Mouse (Mus musculus): ENCODE measurements around the gene Cfap45. TPM values are rescaled to one million over a fixed set of nuclear protein-coding genes. Genes with fewer than 3 reads are reported as not detected.
A peak's percentile ranks its signal among the peaks of the same experiment; 100 is the strongest.

Gene Cfap45
- total RNA-seq, 2 experiments from 2014 or later: 0.40 to 0.45 TPM

DNA sequence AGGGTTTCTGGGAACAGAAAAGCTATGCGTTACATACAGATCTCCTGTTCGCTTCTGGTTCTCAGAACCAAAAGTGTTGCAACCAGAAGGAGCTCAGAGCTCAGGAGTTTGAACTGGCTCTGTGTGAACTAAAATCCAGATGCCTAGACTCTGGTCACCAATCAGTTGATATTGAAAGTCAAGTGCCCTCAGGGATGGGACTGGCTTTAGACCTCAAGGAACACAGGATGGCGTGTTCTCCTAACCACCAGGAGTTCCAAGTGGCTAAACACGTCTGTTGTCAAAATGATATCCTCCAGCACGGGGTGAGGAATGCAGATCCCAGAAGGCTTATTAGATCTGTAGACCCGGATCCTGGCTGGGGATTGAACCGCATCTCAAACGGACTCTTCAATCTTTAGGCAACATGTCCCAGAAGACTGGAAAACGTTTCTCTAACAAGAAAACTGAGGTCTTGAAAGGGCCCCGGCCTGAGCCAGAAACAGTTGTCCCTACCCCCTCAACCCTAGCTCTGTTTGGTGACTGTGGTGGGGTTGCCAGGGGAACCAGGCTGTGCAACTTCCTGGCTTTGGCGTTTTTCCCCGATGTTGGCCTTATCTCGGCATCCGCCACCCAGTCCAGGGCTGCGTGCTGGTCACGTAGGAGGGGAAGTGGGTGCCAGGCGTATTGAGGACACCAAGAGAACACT is 6.9 kb upstream of the Cfap45 start:
- intact Hi-C loops (cut with DNase I; ENCODE audit: low total_unique reads): no loop called here
- peak; percentile 59 for DNase-seq

DNA sequence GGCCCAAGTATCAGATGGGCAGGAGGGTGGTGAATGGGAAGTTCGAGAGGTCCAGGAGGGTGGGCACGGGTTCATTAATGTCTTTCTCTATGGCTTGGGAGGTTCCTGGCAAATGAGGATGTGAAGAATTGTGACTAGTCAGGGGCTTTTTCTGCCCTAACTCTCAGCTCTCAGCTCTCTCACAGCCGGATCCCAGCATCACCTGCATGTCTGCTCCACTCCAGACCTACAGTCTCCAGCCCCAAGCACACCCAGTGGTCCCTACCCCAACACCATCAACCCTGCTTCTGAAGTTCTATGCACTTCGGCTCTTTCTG is 6.4 kb upstream of the Cfap45 start:
- DNase-seq: no peak
- intact Hi-C loops (cut with DNase I; ENCODE audit: low total_unique reads): no loop called here

DNA sequence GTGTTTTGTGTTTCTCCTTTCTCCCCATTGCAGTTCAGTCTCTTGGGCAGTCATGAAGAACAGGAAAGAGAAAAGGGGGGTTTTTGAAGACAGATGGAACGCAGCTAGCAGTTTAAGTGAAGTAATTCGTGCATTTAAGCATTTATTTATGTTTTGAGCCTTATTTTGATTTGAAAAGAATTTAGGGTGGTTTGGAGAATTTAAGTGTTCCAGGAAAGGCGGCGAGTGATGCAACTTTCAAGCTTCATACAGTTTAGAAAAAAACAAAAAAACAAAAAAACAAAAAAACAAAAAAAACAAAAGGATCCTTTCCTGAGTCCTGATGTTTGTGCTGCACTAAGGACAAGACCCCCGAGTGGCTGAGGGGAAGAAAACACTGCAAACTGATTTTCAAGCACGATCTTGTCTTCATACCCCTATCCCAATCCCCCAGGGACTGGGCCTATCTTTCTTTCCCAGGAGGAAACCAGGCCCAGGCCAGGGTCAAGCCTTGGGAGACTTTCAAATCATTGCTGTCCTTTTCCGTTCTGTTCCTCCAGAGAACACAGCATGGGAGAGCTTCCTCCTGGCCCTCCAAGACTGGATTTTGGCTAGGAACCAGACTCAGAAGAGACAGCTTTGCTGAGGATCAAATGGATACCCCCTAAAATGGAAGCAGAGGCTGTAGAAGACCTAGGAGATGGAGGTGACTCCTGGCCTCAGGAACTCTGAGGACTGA is 5.9 kb upstream of the Cfap45 start:
- no peak for DNase-seq
- intact Hi-C loops (cut with DNase I; ENCODE audit: low total_unique reads): no loop called here

DNA sequence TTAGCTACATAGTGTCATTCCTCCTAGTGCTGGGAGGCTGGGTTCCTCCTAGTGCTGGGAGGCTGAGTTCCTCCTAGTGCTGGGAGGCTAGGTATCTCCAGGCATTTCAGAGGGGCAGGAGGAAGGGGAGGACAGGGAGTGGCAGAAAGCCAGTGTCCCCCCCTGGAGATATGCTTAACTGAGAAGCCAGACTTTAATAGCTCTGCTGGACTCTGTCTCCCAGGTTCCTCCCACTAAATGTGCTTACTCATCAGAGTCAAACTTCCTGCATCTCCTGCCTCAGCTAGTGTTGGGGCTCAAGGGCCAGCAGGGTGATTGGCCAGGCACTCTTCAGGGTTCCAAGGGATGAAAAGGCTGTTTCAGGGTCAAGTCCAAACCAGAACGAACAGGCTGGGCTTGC is 5.2 kb upstream of the Cfap45 start:
- no peak for DNase-seq
- intact Hi-C loops (cut with DNase I; ENCODE audit: low total_unique reads): no loop called here

DNA sequence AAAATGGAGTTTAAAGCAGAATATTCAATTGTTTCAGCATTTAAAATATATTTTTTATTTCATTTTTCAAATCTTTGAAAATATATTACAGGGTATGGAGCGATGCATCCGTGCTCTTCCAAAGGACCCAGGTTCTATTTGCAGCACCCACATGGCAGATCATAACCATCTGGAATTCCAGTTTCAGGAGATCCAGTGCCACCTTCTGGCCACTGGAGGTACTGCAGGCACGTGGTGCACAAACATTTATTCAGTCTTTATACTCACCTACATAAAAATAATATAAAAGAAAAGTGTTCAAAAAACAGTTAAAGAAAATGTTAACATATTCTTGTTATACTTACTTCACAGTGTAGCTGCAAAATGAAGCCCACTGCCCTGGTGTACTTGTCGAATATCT is 2.6 kb upstream of the Cfap45 start:
- intact Hi-C loops (cut with DNase I; ENCODE audit: low total_unique reads): no loop called here
- no peak for DNase-seq

DNA sequence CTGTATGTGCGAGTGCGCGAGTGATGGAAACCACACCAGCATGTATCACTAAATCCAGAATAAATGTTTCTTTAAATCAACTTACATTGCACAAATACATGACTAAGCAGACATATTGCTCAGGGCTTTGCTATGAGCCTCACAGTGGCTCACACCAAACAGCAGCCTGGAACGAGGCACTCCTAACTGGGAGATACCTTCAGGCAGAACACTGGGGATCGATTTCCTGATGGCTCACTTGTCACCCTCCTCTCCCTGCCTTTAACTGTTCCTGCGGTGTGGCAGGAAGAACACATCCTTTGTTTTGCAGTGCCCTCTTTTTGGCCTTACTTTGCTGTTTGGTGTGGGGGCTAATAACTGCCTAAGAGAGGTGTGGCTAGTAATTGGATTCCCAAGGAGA is 957 bp upstream of the Cfap45 start:
- intact Hi-C loops (cut with DNase I; ENCODE audit: low total_unique reads): no loop called here
- DNase-seq: no peak

DNA sequence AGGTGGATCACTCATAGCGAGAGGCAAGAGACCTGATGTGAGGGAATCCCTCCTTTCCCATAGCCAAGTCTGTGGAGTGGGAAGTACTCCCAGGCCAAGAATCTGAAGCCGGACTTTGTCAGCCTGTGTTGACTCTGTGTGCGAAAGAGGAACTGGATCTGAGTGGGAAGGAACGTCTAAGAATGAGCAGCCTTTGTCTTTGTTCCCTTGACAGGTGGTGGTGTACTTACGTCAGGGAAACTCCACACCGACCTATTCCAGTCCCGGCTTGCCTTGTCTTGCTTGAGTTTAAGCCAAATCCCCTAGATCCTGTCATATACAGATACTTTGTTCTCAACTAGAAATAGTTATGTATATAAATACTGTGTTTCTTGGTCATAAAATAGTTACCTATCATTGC is 1.9 kb downstream of the Cfap45 start:
- DNase-seq: no peak
- intact Hi-C loops (cut with DNase I; ENCODE audit: low total_unique reads): no loop called here

DNA sequence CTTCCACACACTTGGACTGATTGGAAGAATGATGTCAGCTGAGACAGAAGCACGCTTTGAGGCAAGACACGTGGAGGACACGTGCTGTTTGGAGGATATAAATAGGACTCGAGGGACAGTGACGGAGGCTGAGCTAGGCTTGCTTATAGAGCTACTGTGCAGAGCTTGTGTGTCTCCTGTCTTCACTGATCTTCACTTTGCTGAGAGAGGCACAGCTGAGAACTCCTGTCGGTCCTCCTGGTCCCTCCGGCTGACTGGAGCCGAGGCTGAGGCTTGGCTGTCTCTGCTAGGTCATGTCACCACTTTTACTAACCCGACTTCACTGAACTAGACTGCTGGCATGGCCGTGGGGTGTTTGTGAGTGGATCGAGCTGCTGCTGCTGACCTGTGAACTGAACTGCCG is 3.1 kb downstream of the Cfap45 start:
- DNase-seq: no peak

DNA sequence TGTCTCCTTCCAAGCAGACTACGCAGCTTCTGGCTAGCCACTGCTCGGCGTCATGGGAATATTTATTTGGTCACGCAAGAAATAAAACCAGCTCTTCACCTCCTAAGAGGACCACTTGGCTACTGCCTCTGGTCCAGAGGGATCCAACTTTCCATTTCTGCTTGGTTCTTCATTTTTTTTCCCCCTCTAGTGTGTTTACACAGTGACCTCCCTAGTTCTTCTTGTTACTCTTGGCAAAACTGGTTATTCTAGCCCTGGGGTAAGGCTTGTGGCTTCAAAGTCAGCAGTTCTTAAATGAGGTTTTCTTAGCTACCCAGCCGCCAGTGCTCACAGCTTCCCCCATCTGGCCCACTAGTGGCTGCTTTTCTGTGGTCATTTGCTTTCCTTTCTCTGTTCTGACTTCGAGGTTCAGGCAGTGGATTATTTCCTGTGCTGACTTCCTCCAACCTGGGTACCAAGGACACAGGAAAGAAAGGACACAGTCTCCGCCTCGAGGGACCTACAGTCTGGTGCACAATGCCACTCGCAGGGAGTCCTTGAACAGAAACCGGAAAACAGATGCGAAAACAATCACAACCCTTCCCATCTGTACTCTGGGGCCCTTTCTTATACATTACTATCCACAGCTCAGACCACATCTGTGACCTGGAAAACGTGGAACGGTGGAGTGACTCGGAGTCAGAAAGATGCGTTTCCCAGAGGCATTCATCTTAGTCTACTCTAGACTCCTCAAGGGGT is 4.6 kb downstream of the Cfap45 start:
- no peak for DNase-seq
- intact Hi-C loops (cut with DNase I; ENCODE audit: low total_unique reads): no loop called here

More for the DNA sequence above, 3.1 kb downstream of the Cfap45 start:
- intact Hi-C loops (cut with DNase I; ENCODE audit: low total_unique reads): no loop called here

DNA sequence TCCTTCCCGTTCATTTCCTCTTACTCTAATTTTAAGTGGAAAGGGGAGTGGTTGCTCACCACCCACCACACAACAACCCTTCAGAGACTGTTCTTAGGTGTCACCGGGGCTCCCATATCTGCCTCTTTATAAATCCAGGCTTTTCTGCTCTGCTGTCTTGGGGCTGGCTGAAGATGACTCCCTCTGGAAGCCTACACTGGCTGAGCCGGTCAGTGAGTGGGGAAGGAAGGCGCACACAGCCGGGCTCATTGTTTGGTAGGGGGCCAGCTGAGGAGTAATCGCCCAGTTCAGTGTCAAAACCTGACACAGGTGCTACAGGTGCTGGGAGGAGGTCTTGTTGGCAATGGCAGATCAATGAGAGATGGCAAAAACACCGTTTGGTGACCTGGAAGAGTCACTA is 5.4 kb downstream of the Cfap45 start:
- intact Hi-C loops (cut with DNase I; ENCODE audit: low total_unique reads): no loop called here
- DNase-seq: no peak

DNA sequence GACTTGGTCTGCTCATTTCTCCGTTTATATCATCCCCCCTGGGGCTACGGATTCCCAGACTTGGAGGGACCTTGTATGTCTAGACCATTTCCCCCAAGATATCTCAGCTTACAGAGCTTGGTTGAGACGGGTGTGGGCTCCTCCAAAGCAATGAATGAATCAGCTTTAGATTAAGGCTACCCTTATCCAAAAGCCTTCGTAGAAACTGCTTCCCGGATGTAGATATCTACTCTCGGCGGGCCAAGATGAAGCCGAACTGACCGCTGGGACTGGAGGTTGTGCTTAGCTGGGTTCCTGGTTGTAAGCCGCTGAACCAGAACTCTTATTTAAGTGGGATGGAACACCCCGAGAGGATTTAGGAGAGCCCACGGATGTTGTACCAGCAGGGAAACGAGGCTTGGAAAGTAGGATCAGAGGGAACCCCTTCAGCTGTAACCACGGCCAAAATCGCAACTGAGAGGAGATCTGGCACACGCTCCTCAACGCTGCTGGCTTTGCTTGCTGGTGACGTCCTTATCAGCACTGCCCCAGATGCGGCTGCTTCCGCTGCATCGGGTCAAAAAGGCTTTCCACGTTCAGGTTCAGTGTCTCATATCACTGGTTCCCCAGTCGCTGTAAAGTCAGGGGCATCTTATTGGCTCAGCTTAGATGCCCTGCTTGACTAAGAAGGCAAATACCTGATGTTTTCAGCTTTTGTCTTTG is 5.9 kb downstream of the Cfap45 start:
- DNase-seq: no peak
- intact Hi-C loops (cut with DNase I; ENCODE audit: low total_unique reads): no loop called here

DNA sequence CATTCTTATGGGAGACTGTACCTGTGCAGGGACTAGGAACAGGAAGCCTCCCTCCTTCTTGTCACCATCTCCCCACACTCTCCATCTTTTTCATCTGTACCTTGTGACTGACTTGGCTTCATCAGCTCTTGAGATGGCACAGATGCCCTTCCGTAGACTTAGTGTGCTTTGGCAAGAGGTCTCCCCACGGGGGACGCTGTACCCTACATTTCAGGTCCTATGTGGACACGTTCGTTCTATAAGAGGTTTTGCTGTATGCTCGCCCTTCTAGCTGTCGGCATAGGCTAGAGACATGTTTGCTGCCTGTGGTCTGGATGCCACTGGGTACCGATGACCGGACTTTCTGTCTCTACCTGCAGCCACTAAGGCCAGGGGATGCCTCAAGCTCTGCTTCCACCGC is 6.8 kb downstream of the Cfap45 start:
- DNase-seq: no peak
- intact Hi-C loops (cut with DNase I; ENCODE audit: low total_unique reads): no loop called here

DNA sequence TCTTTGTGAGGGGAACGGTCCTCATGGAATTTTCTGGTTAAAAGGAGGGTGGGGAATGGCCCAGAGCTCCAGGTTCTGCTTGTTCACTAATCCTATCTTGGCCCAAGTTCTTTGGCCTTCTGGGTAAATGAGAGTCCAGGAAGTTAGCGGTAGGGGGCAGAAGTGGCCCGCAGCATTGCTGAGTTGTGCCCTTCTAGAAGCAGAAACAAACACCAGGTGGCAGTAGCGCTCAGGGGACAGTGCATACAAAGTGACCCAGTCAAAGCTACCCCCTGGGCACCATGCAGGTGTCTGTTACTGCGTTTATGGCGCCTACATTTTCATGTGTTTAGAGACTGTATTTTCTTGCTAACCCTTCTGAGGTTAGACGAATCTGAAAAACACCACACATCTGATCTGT is 8.1 kb downstream of the Cfap45 start:
- intact Hi-C loops (cut with DNase I; ENCODE audit: low total_unique reads): no loop called here
- peak; percentile 87 for DNase-seq

DNA sequence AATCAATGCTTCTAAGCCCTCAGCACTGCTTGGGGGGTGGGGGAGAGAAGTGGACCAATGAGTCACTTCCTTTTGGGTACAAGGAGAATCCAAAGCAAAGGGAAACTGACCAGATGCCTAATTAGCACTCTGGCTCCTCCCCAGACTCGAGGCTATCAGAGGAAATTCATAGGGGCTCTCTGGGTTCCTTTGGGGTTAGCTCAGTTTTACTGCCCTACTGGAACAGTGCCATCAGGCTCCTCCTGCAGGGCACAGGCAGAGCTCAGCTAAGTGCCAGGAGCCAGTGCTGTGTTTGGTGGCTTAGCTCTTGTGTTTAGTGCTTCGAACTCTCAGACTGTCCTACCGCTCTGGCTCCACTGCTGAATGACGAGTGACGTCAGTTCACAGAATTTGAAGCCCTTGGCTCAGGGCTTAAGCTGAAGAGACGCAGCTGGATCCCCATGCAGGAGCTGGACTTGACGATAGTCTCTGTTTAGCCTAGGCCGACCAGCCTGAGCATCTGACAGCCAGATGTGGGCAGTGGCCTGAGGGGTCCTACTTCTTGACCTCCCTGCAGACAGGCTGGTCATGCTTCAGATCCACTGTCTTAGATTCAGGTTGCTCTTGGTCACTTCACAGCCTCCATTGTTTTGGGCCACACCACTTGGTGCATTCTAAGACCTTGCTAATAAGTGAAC is 10.1 kb downstream of the Cfap45 start:
- intact Hi-C loops (cut with DNase I; ENCODE audit: low total_unique reads): loop anchor here (5.0 kb wide), 1 partner anchor 87 kb away; no protein-coding TSS in a partner anchor
- DNase-seq: no peak

DNA sequence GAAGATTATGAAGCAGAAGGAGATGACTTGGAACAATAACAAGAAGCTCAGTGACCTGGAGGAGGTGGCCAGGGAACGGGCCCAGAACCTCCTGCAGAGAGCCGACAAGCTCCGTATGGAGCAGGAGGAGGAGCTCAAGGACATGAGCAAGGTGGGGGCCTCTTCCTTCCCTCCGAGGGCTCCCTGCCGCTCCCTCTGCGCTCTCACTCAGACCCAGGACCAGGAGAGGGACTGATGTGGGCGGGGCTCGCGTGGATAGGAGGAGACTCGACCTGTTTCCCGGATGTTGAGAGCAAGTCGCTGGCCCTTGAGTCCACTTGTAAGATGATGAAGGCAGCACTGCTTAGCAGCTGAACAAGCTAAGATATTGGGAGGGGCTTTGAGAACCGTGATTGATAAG is 11.9 kb downstream of the Cfap45 start:
- DNase-seq: no peak

DNA sequence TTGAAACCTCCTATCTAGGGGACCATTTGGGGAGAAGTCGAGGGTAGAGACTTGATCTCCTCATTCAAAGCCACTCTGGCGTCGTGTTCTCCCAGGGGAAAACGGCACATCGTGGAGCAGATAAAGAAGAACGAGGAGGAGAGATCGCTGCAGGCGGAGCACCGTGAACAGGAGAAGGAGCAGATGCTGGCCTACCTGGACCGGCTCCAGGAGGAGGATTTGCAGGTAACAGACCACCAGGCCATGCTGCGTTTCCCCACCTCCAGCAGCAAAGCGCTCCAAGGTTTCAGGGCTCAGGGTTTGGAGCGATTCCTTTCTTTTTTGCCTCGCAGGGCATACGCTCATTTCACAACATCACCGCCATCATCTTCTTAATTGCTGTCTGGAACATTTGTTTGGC is 14.5 kb downstream of the Cfap45 start:
- intact Hi-C loops (cut with DNase I; ENCODE audit: low total_unique reads): no loop called here
- DNase-seq: no peak

More for the DNA sequence above, 11.9 kb downstream of the Cfap45 start:
- intact Hi-C loops (cut with DNase I; ENCODE audit: low total_unique reads): loop anchor here (5.0 kb wide), 1 partner anchor 85 kb away; no protein-coding TSS in a partner anchor

DNA sequence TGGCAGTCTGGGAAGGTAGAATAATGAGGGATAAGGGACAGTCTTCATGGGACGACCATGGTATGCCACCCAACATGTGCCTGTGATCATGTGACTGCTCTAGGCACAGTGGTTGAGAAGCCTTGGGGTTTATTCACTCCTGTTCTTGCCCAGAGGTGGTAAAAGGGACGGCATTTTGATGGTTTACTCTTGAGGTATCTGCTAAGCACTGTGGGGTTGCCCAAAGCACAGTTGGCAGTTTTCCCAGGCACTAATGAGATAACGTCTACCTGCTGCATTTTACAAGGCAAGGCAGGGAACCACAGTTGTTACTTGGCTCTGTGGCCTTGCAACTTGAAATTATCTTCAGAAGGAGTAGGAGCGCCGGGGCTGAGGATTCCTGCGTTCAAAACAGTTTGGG is 19.2 kb downstream of the Cfap45 start:
- intact Hi-C loops (cut with DNase I; ENCODE audit: low total_unique reads): no loop called here
- no peak for DNase-seq

DNA sequence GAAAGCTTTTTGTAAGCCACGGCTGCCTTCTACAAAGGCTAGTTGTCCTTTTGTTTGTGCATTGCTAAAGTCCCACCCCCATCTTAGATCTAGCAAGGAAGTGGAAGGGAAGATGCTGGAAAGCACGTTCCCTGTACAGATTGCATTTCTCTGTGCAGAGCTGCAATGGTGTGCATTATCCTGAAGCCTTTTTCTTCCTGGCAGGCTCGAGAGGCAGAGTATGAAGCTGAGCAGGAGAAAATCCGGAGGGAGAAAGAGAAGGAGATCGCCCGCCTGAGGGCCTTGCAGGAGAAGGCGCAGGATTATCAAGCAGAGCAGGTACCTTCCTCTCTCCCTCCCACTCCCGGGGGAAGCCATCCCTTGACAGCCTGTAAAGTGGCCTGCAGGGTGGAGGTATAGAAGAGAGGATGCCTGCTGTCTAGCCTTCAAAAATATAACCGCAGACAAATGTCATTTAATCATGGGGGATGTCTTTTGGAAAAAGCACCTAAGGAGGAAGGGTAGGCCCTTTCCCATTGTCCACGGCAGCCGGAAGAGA is 19.8 kb downstream of the Cfap45 start:
- intact Hi-C loops (cut with DNase I; ENCODE audit: low total_unique reads): no loop called here
- no peak for DNase-seq

DNA sequence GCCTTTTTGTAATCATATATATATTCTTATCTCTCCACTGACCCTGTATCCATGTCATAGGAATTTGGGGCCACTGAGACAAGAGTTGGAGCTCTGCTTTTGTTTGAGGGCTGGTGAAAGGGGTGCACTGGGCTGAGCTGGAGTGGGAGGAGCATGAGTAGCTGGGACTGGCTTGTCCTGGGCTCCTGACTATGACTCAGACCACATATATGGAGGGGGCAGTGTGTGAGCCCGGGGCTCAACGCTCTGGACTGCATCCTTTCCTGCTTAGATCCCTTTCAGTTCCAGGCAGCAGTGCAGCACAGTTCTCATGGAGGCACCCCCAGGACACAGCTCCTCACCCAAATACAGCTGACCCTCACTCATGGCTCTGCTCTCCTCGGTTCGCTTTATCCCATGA is 25.5 kb downstream of the Cfap45 start:
- intact Hi-C loops (cut with DNase I; ENCODE audit: low total_unique reads): no loop called here
- no peak for DNase-seq
